Mouse (Mus musculus): ENCODE results near the gene Stra6.
A peak's percentile ranks its signal among the peaks of the same experiment; 100 is the strongest.

Stra6 gene

DNA sequence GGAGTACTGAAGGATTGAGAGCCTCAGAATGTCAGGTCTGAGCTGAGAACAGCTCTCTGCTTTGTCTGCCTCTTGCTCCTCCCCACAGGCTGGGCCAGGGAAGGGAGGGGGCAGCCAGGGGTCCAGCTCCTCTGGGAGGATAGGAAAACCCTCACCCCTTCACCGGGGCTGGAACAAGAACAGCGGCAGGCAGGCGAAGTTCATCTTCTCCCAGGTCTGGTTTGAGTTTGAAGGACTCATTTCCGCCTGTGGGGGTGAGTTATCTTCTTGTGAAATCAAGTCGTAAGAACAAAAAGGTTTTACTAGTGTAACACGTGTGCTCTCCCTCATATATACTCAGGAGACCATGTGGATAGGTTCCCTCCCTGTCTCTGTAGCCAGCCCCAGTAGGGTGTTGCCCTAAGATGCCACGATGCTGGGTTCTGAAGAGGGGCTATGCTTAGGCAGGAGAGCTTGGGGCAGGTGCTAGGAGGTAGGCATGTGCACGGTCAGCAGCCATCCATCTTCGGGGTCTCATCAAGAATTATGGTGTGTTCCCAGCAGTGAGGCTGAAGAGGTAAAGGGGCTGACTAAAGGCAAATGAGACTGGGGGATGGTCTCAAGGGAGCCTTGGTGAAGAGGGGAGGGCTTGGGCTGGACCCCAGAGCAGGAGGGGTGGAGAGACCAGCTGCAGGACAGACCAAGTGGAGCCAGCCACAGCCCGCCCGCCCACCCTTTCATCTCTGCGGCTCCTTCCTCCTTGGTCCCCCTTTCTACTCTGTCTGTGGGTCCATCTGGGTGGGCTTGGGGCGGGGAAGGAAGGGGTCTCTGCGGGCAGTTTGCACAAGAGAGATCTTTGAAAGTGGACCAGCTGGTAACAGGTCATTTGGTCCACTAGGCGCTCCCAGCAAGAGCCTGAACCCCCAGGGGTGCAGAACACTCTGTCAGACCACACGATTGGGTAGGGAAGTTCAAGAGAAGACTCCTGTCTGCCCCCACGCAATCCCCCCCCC, 70.6 kb downstream of the Stra6 start:
- DNase-seq = peak; percentile 46

- DNase-seq = no peak
These were observed 71.3 kb downstream of the Stra6 start for GRCm38 (mm10) chr9:58134906-58135305.

DNA sequence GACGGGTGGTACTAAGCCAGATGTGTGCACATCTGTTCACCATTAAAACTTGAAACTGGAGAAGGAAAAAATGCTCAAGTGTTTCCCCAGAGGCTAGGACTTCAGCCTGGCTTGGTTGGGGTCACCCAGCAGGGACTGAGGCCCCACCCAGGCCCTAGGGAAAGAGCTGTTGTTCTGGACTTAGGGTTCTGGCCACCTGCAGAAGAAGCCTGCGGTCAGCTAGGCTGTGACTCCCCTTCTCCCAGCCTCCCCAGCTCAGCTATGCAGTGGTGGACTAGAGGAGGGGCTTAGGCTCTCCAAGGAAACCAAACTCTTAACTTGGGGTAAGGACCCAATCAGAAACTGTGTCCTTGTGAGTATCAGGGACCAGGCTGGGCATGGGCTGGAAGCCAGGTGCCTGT, 72.3 kb downstream of the Stra6 start:
- no peak for DNase-seq

DNA sequence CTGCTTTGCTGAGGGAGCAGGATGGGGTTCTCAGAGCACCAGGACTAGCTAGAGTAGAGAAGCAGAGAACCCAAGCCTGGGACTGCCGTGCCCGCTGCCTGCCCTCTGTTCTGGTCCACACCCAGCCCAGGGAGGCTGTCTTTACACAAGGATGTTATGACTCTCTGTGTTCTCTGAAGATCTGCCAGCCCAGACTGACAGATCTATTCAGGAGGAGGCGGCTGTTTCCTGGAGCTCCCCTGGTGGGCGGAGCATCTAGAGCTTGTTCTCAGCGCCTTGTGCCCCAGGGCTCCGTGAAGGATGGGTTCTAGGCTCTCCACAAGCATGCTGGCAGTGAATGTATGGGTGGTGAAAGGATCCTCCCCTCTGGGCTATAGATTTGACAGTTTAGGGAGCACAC, 76.4 kb downstream of the Stra6 start:
- peak; percentile 68 for DNase-seq

DNA sequence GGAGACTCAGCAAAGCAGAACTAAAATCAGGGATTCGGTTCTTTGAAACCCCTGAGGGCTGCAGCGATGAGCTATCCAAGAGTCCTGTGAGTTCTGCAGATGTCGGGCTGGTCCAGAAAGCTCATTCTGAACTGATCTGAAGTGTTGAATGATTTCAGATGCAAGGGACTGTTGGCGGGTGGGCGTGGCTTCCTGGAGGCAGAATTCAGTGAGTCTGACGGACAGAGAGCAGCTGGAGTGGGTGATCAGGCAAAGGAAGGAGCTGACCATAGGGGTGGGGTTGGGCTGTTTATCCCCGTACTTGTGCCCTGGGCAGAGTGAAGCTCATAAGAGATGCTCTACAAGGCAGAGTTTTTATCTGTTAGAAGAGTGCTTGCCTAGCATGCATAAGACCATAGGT, 79.8 kb downstream of the Stra6 start:
- DNase-seq = no peak

DNA sequence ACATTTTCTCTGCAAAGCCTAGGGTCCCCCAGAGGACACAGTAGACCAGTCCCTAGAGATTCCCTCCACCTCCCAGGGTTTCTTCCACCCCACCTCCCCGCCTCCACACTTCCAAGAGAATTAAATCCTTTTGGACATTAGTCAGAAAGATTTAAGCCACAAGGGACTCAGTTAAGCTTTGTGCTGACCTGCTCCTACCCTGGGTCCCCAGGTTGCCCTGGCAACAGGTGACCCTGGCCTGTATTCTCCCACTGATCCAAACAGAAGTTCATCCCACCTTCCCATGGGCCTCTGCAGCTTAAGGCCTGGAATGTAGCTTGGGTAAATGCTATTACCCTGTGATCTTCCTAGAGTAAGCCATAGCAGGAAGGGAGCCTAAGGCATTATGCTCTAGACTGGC, 81.1 kb downstream of the Stra6 start:
- DNase-seq = no peak

DNA sequence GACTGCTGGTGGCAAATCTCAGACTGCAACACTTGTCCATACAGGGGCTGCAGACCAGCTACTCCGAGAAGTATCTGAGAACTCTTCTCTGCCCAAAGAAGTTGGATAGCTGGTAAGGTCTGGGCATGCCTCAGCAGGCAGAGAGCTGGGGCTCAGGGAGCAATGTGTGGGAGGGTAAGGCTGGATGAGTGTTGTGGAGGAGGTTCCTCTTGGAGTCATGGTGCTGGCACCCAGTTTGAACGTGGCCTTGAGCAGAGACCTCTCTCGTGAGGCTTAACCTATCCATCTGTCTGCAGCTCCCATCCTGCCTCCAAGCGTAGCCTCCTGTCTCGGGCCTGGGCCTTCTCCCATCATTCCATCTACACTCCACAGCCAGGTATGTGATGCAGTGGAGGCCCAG, 81.8 kb downstream of the Stra6 start:
- DNase-seq = no peak

- DNase-seq = no peak
These were observed 85.2 kb downstream of the Stra6 start for GRCm38 (mm10) chr9:58148806-58149205.

GRCm38 (mm10) chr9:58150733-58151361, 87.3 kb downstream of the Stra6 start:
- DNase-seq = peak; percentile 56

GRCm38 (mm10) chr9:58153095-58153494, 89.5 kb downstream of the Stra6 start:
- DNase-seq = no peak

DNA sequence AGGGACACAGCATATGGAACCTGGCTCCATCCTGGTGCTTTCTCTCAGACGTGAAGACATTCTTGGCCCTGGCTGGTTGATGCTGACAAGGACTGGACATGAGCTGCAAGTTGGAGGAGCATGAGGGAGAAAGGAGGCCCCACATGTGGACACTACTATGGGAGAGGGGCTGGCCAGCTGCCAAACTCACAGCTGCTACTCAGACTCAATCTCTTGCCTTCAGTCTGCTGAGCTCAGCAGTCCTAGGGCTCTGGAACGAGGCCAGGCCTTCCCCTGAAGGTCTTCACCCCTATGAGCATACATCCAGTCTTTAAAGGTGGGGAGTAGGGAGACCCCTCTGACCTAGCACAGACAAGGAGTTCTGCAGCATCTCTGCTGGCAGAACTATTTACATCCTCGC, 91.8 kb downstream of the Stra6 start:
- DNase-seq = no peak

DNA sequence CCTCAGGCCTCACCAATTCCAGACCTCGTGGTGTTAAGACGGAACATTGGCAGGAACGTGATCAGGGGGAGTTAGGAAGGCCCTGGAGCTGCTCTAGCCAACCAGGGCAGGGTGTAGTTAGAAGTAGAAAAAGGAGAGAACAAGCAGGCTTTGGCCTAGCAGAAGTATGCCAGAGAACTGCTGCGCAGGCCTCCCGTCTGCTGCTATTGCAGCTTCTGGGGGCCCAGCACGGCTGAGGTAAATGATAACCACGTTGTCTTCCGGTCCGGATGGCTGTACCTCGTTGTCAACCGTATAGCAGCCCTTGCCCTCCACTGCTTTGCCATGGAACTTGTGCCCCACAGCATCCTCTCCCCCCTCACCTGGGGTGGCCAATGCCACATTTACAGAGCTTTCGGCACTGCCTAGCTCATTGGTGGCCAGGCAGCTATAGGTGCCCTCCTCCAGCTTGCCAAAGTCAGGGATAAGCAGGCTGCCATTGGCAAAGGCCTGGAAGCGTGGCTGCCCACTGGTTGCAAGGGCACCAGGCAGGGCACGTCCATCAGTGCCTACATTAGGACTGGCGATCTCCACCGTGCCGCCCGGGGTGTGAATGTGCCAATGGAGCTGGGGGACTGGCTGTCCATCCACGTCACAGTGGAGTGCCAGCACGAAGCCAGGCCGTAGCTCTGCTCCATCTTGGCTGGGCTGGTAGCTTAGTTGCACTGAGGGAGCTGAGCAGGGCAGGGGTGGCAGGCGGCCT, 93.4 kb downstream of the Stra6 start:
- peak; percentile 32 for DNase-seq

GRCm38 (mm10) chr9:58157838-58158237, 94.2 kb downstream of the Stra6 start:
- DNase-seq = no peak

GRCm38 (mm10) chr9:58158541-58159311, 95.1 kb downstream of the Stra6 start:
- peak; percentile 53 for DNase-seq

GRCm38 (mm10) chr9:58159855-58160254, 96.3 kb downstream of the Stra6 start:
- DNase-seq = no peak

GRCm38 (mm10) chr9:58160315-58160714, 96.7 kb downstream of the Stra6 start:
- DNase-seq = peak; percentile 29

DNA sequence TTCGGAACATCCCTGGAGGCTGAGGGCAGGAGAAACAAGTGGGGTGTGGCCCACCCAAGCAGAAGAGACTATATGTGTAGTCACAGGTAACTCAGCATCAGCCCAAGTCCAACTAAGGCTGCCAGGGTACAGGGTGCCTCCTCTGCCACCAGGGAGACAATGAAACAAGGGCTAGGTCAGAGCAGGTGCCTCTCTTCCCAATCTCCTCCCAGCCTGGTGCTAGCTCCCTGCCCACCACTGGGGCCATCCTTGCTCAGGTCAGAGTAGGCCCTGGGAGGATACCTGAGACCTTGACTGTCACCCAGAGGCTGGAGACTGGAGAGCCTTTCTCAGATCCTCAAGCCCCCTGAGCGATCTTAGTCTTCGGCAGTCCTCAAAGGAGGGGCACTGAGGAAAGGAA, 98.6 kb downstream of the Stra6 start:
- DNase-seq = no peak

DNA sequence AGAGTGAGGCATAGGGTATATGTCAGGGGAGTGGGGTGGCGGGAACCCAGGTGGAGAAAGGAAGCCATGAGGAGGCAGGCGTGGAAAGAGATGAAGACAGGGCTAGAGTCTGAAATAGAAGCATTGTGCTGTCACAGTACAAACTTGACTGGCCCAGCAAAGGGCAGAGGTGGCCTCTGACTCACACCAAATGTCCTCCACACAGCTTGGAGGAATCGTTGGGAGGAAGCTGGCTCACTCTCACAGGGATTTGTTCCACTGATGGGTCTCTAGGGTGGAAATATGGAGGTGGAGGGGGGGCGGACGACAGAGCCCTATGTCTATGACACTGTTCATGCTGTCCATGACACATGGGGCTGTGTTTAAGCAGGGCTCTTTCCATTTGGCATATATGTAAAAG, 99.6 kb downstream of the Stra6 start:
- DNase-seq = no peak

DNA sequence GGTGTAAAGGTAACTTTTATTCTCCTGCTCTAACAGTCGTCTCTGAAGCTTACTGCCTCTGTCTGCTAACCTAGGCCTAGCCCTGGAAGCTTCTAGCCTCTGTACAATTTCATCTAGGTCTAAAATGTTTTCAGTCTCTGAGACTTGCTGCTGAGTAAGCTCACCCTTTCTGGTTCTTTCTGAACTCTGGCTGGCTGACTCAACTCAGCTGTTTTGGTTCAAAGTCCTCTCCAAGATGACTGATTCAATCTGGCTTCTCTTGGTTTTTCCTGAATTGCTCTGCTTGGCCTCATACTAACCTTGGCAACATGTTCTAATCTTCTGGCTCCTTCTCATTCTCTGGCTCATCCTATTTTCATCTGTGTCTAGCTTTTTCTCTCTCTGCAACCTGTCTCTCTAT, 102.2 kb downstream of the Stra6 start:
- DNase-seq = no peak

GRCm38 (mm10) chr9:58168880-58169279, 105.3 kb downstream of the Stra6 start:
- DNase-seq = no peak

DNA sequence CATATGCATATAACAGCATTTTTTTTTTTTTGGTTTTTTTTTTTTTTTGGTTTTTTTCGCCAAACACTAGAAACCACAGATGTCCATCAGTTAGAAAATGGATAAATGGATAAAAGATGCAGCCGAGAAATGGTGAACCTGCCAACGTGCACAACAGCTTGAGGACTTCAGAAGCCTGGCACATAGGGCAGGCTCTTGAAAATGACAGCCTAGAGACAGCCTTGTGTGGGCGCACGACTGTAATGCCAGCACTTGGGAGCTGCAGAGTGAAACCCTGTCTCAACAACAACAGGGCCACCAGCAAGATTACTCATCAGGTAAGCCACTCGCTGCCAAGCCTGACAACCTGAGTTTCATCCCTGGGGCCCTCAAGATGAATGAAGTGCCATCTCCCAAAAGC, 105.8 kb downstream of the Stra6 start:
- DNase-seq = no peak

GRCm38 (mm10) chr9:58172863-58173262, 109.3 kb downstream of the Stra6 start:
- DNase-seq = no peak

GRCm38 (mm10) chr9:58174818-58175251, 111.2 kb downstream of the Stra6 start:
- DNase-seq = no peak
